Mouse (Mus musculus): ENCODE measurements around the gene C1qa.

The C1qa gene

GRCm38 (mm10) chr4:136898637-136899036 is at the start of gene C1qa:
Gene C1qa (minus strand): TSS chr4:136898803.
- DNase-seq (ENCODE audit: low read depth, low spot score): no peak

GRCm38 (mm10) chr4:136945397-136945796 is 46.8 kb upstream of the C1qa start:
- DNase-seq (ENCODE audit: low read depth, low spot score): no peak

- DNase-seq (ENCODE audit: low read depth, low spot score): no peak
These were observed 46.2 kb upstream of the C1qa start for GRCm38 (mm10) chr4:136944558-136945350.

- DNase-seq (ENCODE audit: low read depth, low spot score): no peak
These were observed 44.6 kb upstream of the C1qa start for GRCm38 (mm10) chr4:136943175-136943574.

- no peak for DNase-seq (ENCODE audit: low read depth, low spot score)
These were observed 44.2 kb upstream of the C1qa start for GRCm38 (mm10) chr4:136942761-136943160.

- no peak for DNase-seq (ENCODE audit: low read depth, low spot score)
These were observed 39.3 kb upstream of the C1qa start for GRCm38 (mm10) chr4:136937935-136938334.

- no peak for DNase-seq (ENCODE audit: low read depth, low spot score)
These were observed 38.7 kb upstream of the C1qa start for GRCm38 (mm10) chr4:136937344-136937743.

GRCm38 (mm10) chr4:136934746-136935613 is 36.4 kb upstream of the C1qa start:
- no peak for DNase-seq (ENCODE audit: low read depth, low spot score)

GRCm38 (mm10) chr4:136930474-136930873 is 31.9 kb upstream of the C1qa start:
- no peak for DNase-seq (ENCODE audit: low read depth, low spot score)

- DNase-seq (ENCODE audit: low read depth, low spot score): peak; percentile 44
These were observed 30.3 kb upstream of the C1qa start for GRCm38 (mm10) chr4:136928928-136929327.

- DNase-seq (ENCODE audit: low read depth, low spot score): no peak
These were observed 27.2 kb upstream of the C1qa start for GRCm38 (mm10) chr4:136925804-136926203.

GRCm38 (mm10) chr4:136924529-136924928 is 25.9 kb upstream of the C1qa start:
- peak; percentile 32 for DNase-seq (ENCODE audit: low read depth, low spot score)

- no peak for DNase-seq (ENCODE audit: low read depth, low spot score)
These were observed 20.9 kb upstream of the C1qa start for GRCm38 (mm10) chr4:136919526-136919925.

GRCm38 (mm10) chr4:136918834-136919233 is 20.2 kb upstream of the C1qa start:
- no peak for DNase-seq (ENCODE audit: low read depth, low spot score)

GRCm38 (mm10) chr4:136917165-136917524 is 18.5 kb upstream of the C1qa start:
- no peak for DNase-seq (ENCODE audit: low read depth, low spot score)

- no peak for DNase-seq (ENCODE audit: low read depth, low spot score)
These were observed 18.0 kb upstream of the C1qa start for GRCm38 (mm10) chr4:136916359-136917164.

- no peak for DNase-seq (ENCODE audit: low read depth, low spot score)
These were observed 14.2 kb upstream of the C1qa start for GRCm38 (mm10) chr4:136912841-136913240.

- no peak for DNase-seq (ENCODE audit: low read depth, low spot score)
These were observed 13.2 kb upstream of the C1qa start for GRCm38 (mm10) chr4:136911804-136912203.

GRCm38 (mm10) chr4:136911211-136911646 is 12.6 kb upstream of the C1qa start:
- no peak for DNase-seq (ENCODE audit: low read depth, low spot score)

- DNase-seq (ENCODE audit: low read depth, low spot score): no peak
These were observed 9.2 kb upstream of the C1qa start for GRCm38 (mm10) chr4:136907809-136908208.

- peak; percentile 60 for DNase-seq (ENCODE audit: low read depth, low spot score)
These were observed 8.4 kb upstream of the C1qa start for GRCm38 (mm10) chr4:136907033-136907432.

Measured in CD4-positive, CD25-positive, alpha-beta regulatory T cell, adult 2 months (primary cell).